Mouse (Mus musculus): Measurements from ENCODE around the gene Cntn5. TPM values are rescaled to one million over a fixed set of nuclear protein-coding genes. Genes with fewer than 3 reads are reported as not detected.

Cntn5 gene
- polyA plus RNA-seq, 1 experiment from 2014 or later: 18.7 TPM

- H3K27ac ChIP-seq: no peak overlapping the region
- H3K9me3 ChIP-seq: no peaks in the 10 kb centered on the region
- H3K36me3 ChIP-seq (replicated peaks): no peaks in the 10 kb centered on the region
- H3K4me3 ChIP-seq: no peak overlapping the region
- no peaks in the 10 kb centered on the region for H3K27me3 ChIP-seq (replicated peaks)
- ATAC-seq (replicated peaks): no peak
- no peaks in the 10 kb centered on the region for H3K4me1 ChIP-seq
- H3K9ac ChIP-seq: no peak overlapping the region
- H3K4me2 ChIP-seq: no peak overlapping the region
These were observed 943.9 kb downstream of the Cntn5 start for GRCm38 (mm10) chr9:9960610-9961172.

- no peaks in the 10 kb centered on the region for H3K27me3 ChIP-seq (replicated peaks)
- H3K36me3 ChIP-seq (replicated peaks): no peaks in the 10 kb centered on the region
- ATAC-seq (replicated peaks): no peak
- no peaks in the 10 kb centered on the region for H3K4me1 ChIP-seq
- WGBS: 63% methylated on average over 3 of the region's 3 CpGs
- no peak overlapping the region for H3K4me2 ChIP-seq
- H3K9me3 ChIP-seq: no peaks in the 10 kb centered on the region
- no peak overlapping the region for H3K4me3 ChIP-seq
- no peak overlapping the region for H3K9ac ChIP-seq
- H3K27ac ChIP-seq: no peak overlapping the region
These were observed 955.2 kb downstream of the Cntn5 start for GRCm38 (mm10) chr9:9949346-9949745.

- no peaks in the 10 kb centered on the region for H3K4me1 ChIP-seq
- no peak overlapping the region for H3K9ac ChIP-seq
- ATAC-seq (replicated peaks): no peak
- no peak overlapping the region for H3K27ac ChIP-seq
- no peak overlapping the region for H3K4me3 ChIP-seq
- WGBS: 85% methylated on average over 1 of the region's 1 CpGs
- no peak overlapping the region for H3K4me2 ChIP-seq
- no peaks in the 10 kb centered on the region for H3K27me3 ChIP-seq (replicated peaks)
- H3K9me3 ChIP-seq: no peaks in the 10 kb centered on the region
- H3K36me3 ChIP-seq (replicated peaks): no peaks in the 10 kb centered on the region
These were observed 959.7 kb downstream of the Cntn5 start for GRCm38 (mm10) chr9:9944872-9945271.

- no peaks in the 10 kb centered on the region for H3K9me3 ChIP-seq
- 96% methylated on average over 1 of the region's 1 CpGs for WGBS
These were observed 966.8 kb downstream of the Cntn5 start for GRCm38 (mm10) chr9:9937444-9938436.

GRCm38 (mm10) chr9:9920580-9920979 is 984.0 kb downstream of the Cntn5 start:
- H3K36me3 ChIP-seq (replicated peaks): no peaks in the 10 kb centered on the region
- H3K27ac ChIP-seq: no peak overlapping the region
- no peaks in the 10 kb centered on the region for H3K4me1 ChIP-seq
- 81% methylated on average over 3 of the region's 3 CpGs for WGBS
- H3K4me3 ChIP-seq: no peak overlapping the region
- H3K27me3 ChIP-seq (replicated peaks): no peaks in the 10 kb centered on the region
- H3K4me2 ChIP-seq: no peak overlapping the region
- H3K9me3 ChIP-seq: 0 out of 2 replicates have a peak, but pooled peaks cover 3% of the 10 kb centered on the region
- no peak for ATAC-seq (replicated peaks)
- no peak overlapping the region for H3K9ac ChIP-seq

More at GRCm38 (mm10) chr9:9937444-9938436, 966.8 kb downstream of the Cntn5 start:
- Histone ChIP-seq H3K9ac (no peak overlapping the region), H3K27me3 (replicated peaks) (no peaks in the 10 kb centered on the region), H3K4me2 (no peak overlapping the region), H3K36me3 (replicated peaks) (no peaks in the 10 kb centered on the region), H3K4me3 (no peak overlapping the region), H3K27ac (no peak overlapping the region), H3K4me1 (no peaks in the 10 kb centered on the region)
- ATAC-seq (replicated peaks): no peak

GRCm38 (mm10) chr9:9899070-9899469 is 1005.5 kb downstream of the Cntn5 start:
- H3K27me3 ChIP-seq (replicated peaks): no peaks in the 10 kb centered on the region

GRCm38 (mm10) chr9:9886210-9886609 is 1018.4 kb downstream of the Cntn5 start:
- H3K36me3 ChIP-seq (replicated peaks): no peaks in the 10 kb centered on the region
- 91% methylated on average over 6 of the region's 6 CpGs for WGBS
- H3K4me3 ChIP-seq: no peak overlapping the region

More at GRCm38 (mm10) chr9:9899070-9899469, 1005.5 kb downstream of the Cntn5 start:
- Histone ChIP-seq H3K4me2 (no peak overlapping the region), H3K4me1 (no peaks in the 10 kb centered on the region), H3K9ac (no peak overlapping the region), H3K27ac (no peak overlapping the region), H3K4me3 (no peak overlapping the region), H3K36me3 (replicated peaks) (no peaks in the 10 kb centered on the region), H3K9me3 (no peaks in the 10 kb centered on the region)
- ATAC-seq (replicated peaks): 0 out of 2 replicates have a peak, but pooled peaks have one; percentile 39
- 64% methylated on average over 5 of the region's 5 CpGs for WGBS

GRCm38 (mm10) chr9:9882779-9883383 is 1021.7 kb downstream of the Cntn5 start:
- WGBS: 71% methylated on average over 8 of the region's 8 CpGs
- no peak overlapping the region for H3K4me3 ChIP-seq
- no peaks in the 10 kb centered on the region for H3K4me1 ChIP-seq
- H3K9me3 ChIP-seq: no peaks in the 10 kb centered on the region
- no peaks in the 10 kb centered on the region for H3K36me3 ChIP-seq (replicated peaks)
- no peak for ATAC-seq (replicated peaks)
- H3K4me2 ChIP-seq: no peak overlapping the region
- no peak overlapping the region for H3K9ac ChIP-seq
- no peak overlapping the region for H3K27ac ChIP-seq
- H3K27me3 ChIP-seq (replicated peaks): no peaks in the 10 kb centered on the region

More at GRCm38 (mm10) chr9:9886210-9886609, 1018.4 kb downstream of the Cntn5 start:
- no peaks in the 10 kb centered on the region for H3K4me1 ChIP-seq
- no peak for ATAC-seq (replicated peaks)
- H3K27me3 ChIP-seq (replicated peaks): no peaks in the 10 kb centered on the region
- H3K9ac ChIP-seq: no peak overlapping the region
- no peaks in the 10 kb centered on the region for H3K9me3 ChIP-seq
- H3K4me2 ChIP-seq: no peak overlapping the region
- no peak overlapping the region for H3K27ac ChIP-seq

- Histone ChIP-seq H3K9me3 (no peaks in the 10 kb centered on the region), H3K4me1 (no peaks in the 10 kb centered on the region), H3K36me3 (replicated peaks) (no peaks in the 10 kb centered on the region), H3K27me3 (replicated peaks) (no peaks in the 10 kb centered on the region), H3K4me3 (no peak overlapping the region), H3K4me2 (no peak overlapping the region), H3K9ac (no peak overlapping the region), H3K27ac (no peak overlapping the region)
- 27% methylated on average over 7 of the region's 7 CpGs for WGBS
- no peak for ATAC-seq (replicated peaks)
These were observed 1032.2 kb downstream of the Cntn5 start for GRCm38 (mm10) chr9:9872112-9873035.

- 74% methylated on average over 3 of the region's 3 CpGs for WGBS
- no peak for ATAC-seq (replicated peaks)
- no peak overlapping the region for H3K4me3 ChIP-seq
- H3K4me2 ChIP-seq: no peak overlapping the region
- H3K4me1 ChIP-seq: no peaks in the 10 kb centered on the region
- H3K27ac ChIP-seq: no peak overlapping the region
- no peaks in the 10 kb centered on the region for H3K9me3 ChIP-seq
- H3K27me3 ChIP-seq (replicated peaks): no peaks in the 10 kb centered on the region
- H3K36me3 ChIP-seq (replicated peaks): no peaks in the 10 kb centered on the region
- no peak overlapping the region for H3K9ac ChIP-seq
These were observed 1043.9 kb downstream of the Cntn5 start for GRCm38 (mm10) chr9:9860631-9861030.

- H3K4me2 ChIP-seq: no peak overlapping the region
- no peaks in the 10 kb centered on the region for H3K4me1 ChIP-seq
- H3K9ac ChIP-seq: no peak overlapping the region
- WGBS: 69% methylated on average over 1 of the region's 1 CpGs
- ATAC-seq (replicated peaks): no peak
- H3K27me3 ChIP-seq (replicated peaks): no peaks in the 10 kb centered on the region
- no peak overlapping the region for H3K27ac ChIP-seq
- H3K4me3 ChIP-seq: no peak overlapping the region
- H3K36me3 ChIP-seq (replicated peaks): no peaks in the 10 kb centered on the region
- H3K9me3 ChIP-seq: no peaks in the 10 kb centered on the region
These were observed 1045.3 kb downstream of the Cntn5 start for GRCm38 (mm10) chr9:9859323-9859722.

All from midbrain, embryonic 15.5 days (tissue).